Mouse (Mus musculus) layer of hippocampus, postnatal 10 days (tissue): ENCODE data around the gene Ckap4. TPM values are rescaled to one million over a fixed set of nuclear protein-coding genes. Genes with fewer than 3 reads are reported as not detected.
A peak's percentile ranks its signal among the peaks of the same experiment; 100 is the strongest.
"Not testable (repeated sequence)": the region's sequence is repeated elsewhere in the genome, so short reads cannot be mapped to it uniquely, and the experiment has no call there.

Experiments
- DNase-seq, 2 experiments: peaks; one replicate each; pipeline ENCODE4 v3.0.0; 2021; ENCODE audit warnings: low spot score in 2 of 2
- total RNA-seq, 2 experiments: library from RNA; stranded (reverse); gene quantifications; 2 replicates each; pipeline ENCODE4 v1.2.3; 2021

The Ckap4 gene
- total RNA-seq, 2 experiments from 2014 or later: 34.2 to 36.9 TPM

DNA sequence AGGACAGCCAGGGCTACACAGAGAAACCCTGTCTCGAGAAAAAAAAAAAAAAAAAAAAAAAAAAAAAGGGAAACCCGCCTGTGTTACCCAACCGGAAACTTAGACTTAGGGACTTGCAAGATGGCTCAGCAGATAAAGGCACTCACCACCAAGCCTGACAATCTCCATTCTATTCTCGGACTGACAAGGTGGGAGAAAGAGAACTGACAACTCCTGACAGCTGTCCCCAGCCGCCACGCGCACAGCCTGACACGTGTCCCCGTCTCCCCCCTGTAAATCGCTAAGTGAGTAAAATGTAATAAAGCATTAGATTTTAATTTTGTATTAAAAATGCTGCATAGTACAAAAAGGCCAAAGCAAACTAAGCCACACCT lies 16.0 kb upstream of the Ckap4 start:
- DNase-seq: no peak

DNA sequence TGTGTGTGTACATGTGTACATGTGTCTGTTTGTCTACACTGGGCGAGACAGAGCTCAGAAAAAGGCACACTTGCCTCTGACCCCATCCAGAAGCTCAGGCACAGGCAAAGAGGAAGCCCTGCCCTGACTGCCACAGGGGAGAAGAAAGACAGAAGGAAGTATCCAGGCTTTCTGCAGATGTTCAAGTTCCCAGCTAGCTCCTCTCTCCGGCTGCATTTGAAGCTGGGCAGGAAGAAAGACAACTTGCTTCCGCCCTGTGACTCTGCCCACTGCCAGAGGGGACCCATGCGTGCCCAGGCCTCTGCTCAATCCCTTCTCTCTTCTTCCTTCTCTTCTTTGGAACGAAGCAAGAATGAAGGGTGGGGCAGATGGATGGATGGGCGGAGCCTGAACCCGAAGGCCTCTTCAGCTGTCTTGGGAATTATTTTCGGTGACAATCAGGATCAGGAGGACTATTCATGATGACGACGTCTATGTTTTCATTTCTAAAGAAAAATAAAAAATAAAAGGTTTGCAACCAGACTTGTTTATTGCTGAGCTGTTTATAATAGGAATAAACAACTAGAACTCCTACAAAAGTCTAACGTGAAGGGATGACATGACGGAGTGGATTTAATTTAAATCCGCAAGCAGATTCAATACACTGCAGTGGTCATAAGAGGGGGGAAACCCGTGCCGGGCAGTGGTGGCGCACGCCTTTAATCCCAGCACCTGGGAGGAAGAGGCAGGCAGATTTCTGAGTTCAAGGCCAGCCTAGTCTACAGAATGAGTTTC lies 15.5 kb upstream of the Ckap4 start:
- DNase-seq: no peak

DNA sequence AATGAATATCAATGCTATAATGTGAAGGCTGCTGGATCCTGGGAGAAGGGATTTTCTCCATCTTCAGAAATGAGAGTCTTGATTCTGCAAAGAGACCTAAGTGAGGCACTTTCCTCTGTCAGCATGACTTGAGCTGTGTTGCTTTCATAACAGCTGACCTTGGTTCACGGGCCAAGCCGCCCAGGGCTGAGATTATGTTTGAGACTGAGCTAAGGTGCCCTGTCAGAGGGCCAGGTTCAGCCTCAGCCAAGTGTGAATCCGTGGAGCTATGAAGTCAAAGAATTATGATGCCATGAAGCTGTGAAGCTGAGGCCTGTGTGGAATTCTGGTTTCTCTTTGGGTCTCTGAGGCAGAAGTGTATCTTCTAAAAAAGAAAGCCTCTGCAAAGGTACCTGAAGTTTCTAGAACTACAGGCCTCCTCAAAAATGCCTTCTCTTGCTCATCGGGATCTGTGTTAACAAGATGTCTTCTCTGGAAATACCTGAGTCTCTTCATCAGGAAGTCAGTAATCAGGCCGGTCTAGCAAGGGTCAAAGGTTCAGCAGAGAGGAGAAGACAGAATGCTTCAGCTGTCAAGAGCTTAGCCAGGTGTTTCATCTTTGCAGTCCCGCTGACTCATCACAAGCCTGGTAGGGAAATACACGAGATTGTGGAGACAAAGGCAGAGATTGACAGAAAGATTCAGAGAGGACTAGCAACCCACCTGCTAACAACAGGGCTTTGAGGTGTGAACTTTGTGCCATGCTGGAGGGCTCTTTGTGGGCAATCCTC lies 11.2 kb upstream of the Ckap4 start:
- no peak for DNase-seq

DNA sequence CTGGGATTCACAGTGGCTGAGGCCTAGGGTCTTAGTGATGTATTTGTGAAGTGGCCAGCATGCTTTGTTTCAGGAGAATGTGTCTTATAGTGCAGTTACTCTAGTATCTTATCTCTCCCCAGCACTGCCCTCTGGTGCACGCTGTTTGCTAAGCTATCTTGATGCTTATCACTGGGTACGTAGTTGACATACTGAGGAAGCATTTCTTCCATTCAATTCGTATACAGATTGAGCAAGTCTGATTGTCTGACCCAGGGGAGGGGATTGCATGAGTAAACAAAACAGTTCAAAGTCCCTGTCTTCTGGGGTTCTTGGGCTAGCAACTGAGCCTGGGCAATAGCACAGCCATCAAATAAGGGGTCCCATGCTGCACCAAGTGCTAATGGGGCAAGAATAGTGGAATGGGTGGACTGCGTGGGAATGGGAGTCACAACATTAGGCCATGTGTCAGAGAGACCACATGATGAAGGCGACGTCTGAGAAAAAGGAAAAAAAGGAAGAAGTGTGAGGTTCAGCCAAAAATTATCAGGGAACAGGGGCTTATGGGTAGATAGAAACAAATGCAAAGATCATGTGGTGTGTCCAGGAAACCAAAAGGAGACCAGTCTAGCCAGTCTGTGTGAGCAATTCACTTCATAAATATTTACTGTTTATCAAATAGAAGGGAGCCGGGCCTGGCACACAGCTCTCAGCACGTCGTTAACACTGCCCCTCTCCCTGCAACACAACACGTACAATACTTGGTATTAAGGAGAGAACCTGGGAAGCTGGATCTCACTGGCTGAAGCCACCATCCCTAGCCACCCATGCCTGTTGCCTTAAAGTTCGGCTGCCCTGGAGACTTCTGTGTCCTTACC lies 9.2 kb upstream of the Ckap4 start:
- DNase-seq: no peak

DNA sequence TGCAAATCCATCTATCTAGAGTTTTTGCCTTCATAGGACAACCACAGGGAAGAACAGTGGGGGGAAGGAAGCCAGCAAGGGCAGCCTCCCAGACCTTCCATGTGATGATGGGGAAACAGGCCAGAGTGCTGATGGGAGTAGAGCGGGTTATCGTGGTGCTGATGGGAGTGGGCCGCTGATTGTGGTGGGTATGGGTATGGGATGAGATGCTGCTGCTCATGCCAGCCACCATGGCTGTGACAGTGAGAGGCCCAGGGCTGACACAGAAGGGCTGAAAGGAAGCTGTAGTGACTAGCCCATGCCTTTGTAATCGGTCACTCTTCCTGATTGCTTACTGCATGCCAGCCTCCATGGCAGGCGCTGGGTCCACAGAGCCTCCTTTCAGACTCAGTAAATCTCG lies 5.8 kb upstream of the Ckap4 start:
- DNase-seq: no peak

DNA sequence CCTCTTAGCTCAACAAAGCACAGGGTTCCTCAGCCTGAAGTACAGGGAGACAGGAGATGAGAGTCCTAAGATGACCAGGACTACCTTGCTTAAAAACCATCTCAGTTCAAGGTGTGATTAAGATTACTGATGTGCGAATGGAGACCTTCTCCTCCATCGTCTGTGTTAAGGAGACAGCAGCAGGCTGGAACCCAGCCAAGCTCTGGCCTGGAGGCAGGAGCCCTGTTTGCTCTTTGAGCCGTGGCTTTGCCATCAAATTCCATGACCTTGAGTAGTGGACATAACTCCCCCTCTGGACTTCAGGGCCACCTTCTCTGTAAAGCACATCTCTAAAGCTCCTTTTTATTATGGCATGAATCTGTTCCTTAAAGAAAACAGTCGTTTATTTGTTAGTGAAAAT lies 2.0 kb upstream of the Ckap4 start:
- no peak for DNase-seq

DNA sequence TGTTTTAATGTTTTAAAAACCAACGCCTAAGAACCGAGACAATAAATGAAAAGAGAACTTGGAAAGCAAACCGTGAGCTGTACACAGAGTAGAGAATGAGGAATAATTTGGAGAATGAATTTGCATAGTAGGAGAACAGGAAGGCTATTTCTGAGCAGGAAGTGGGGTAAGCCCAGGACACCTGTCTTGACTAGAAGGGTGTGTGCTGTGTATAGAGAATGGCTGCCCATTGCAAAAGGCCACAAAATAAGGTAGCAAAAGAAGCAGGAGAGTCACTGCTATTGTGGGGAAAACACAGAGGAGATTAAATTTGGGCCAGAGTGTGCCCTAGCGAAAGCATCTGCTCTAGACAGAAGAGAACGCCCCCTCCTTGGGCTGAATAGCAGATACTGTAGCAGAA lies 1.6 kb upstream of the Ckap4 start:
- no peak for DNase-seq

DNA sequence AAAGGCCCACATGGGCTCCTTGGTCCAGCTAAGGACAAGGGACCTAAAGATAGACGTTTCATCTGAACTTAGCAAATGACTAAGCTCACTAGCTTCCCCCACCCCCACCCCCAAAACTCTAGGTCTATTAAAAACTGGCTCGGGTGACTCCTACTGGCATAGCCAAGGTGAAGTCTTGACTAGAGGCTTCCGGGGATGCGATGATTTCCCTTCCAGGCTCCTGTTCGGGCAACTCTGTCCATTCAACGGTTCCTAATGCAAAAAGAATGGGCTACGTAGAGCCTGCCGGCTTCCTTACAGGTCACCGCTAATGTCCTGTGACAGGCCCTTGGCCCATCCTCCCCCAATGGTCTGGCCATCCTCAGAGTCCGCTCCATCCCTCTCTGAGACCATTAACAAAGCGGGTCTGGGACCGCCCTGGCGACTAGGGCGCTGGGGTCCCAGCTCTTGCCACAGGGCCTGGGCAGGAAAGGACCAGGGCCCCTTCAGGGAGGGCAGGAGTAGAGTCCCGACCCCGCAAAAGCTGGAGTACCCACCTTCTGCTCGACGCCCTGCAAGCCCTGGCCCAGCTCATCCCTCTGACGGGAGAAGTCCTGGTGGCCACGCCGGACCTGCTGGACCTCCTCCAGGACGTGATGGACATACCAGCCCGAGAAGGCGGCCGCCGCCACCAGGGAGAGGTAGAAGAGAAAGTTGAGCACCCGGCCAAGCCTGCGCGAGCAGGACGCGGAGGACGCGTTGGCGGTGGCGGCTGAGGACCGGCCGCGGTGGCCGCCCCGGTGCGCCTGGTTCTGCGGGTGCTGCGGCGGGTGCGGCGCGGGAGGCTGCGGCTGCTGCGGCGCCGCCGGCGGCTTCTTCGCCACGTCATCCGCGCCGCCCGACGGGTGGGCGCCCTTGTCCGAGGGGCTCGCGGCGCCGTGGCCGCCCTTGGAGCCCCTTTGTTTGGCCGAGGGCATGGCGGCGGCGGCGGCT lies 665 bp downstream of the Ckap4 start:
- peak; percentile 48 to 59 for DNase-seq

DNA sequence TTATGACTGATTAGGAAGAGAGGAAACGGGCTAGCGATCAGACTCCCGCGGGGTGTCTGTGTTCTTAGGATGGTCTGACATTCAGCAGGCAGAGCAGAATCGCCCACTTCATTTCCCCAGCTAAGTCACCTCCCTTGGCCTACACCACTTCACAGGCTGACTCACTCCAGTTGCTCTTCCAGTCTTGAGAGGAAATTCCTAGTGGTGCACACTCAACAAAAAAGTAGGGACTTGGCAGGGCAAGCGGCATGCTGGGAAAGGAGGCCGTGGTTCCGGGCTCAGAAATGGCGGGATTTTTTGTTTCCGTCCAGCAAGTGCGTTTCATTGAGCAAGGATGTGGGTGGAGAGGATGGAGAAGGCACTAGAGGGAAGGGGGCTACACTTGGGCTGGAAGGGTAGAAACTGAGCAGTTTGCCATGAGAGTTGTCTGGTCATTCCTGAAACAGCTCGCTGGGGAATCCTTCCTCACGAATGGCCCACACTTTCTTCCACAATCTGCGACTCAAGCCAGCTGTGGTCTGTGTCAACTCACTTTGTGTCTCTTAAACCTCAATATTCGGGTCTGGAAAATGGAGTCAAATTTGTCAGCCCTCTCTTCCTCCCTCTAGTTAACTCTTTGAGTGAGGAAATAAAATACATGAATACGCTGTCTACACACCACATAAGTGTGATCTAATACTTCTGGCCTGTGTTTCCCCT lies 1.5 kb downstream of the Ckap4 start:
- DNase-seq: no peak

DNA sequence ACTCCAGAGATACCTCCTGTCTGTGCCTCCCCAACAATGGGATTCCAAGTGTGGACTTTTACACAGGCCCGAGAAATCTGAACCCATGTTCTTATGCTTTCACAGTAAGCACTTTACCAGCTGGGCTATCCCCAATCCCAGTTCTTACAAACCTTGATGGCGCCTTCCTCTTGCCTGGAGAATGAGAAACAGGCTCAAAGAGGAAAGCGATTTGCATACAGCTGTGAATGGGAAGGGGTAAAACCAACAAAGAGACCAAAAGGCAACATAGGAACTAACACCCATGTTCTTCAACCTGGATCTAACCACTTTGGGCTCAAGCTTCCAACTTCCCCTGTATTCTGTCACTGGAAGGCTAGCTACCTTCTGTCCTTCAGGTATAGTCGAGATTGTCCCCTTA lies 2.3 kb downstream of the Ckap4 start:
- no peak for DNase-seq

DNA sequence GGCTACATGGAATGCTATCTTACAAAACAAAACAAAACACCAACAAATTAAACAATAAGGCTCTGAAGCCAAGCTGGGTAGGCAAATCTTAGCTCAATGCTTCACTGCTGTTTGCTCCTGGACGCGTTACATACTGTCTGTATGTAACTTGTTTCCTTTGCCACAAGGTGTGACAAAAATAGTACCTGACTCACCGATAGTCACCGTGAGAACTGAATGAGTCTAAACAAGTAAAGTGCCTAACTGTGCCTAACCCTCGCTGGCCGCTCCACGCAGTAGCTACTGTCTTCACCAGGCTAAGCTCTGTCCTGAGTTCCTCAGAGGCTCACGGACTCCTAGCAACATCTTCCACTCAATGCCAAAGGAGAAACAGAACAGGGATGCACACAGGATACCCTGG lies 3.5 kb downstream of the Ckap4 start:
- DNase-seq: no peak

DNA sequence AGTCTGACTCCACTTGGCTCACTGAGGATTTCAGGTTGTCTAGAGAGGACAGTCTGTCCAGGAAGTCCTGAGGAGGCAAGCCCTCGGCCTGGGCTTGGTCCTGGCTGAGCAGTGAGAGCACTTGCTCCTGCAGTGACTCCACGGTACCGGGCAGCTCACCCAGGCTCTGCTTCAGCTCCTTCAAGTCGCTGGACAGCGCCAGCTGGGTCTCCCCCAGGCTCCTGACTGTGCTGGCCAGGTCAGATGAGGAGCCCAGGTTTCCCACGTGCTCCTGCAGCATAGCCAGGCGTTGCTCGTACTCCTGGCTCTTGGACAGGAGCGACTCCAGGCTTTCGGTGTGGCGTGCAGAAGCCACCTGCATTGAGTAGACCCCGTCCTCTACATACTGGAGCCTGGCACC lies 6.2 kb downstream of the Ckap4 start:
- DNase-seq: no peak

DNA sequence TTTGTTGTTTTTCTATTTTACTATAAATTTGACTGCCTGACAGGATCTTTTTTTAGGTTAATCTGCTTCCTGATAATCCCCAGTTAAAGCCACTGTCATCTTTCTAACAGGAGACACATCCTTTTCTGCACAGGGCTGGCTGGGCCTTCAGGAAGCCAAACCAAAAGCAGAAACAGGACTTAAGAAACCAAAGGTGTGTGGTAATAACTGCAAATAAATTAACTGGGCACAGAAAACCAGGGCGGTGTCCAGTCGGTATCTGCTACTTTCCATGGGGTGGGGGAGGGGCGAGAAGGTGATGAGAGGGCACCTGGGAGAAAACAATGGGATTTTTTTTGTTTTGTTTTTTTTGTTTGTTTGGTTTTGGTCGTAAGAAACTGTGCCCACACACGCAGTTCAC lies 6.8 kb downstream of the Ckap4 start:
- DNase-seq: no peak

DNA sequence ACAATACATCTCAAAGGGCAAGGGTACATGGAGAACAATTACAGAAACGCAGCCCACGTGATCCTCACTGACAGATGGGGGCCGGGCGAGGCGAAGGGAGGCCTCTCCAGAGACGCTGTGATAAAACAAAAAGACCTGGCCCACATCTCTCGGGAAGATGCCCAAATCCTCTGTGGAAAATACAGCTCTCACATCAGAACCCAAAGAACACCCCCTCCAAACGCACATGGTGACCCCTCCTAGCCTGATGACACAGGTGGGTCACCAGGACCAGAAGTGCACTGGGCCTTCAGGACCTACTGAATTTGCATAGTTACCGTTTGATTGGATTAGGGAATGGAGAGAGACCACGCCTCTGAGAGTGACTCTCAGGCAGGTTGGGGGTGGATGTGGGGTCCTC lies 7.4 kb downstream of the Ckap4 start:
- DNase-seq: no peak

DNA sequence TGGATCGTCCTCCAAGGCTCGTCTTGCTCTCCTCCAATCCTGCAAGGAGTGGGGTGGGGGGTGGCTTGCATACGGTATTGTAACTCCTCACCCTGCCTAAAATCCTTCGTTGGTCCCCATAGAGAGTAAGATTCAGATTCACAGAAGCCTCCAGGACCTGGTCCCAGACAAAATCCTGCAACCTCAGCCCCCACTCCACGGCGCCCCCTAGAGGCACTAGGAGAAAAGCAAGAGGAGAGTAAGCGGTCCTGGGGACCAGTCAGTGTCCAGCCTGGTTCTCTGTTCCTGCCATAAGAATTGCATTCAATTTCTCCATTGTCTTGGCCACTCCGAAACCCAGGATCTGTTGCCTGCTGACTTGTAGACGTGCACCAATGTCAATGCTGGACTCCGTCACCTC lies 10.2 kb downstream of the Ckap4 start:
- no peak for DNase-seq

DNA sequence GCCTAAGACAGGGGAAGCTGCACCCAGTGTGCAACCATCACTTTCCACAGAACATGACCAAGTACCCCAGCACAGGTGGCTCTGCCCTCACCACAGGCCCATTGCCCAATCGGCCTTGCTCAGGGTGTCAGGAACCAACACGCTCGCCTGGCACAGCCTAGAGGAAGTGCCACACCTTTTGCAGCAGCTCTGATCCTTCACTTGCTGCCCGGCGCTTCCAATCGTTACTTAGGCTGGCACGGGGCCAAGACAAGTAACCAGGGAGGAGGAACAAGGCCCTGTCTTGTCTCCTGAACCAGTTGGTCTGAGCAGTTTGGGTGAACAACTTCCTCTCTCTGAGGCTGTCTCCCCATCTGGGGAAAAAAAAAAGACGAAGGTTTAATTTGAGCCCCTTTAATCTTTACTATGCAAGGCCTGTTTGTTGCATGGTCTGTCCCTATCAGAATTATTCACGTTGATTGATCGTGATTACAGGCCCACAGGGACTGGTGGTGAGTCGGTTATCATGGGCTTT lies 17.4 kb downstream of the Ckap4 start:
- DNase-seq: peak; percentile 30 to 49

DNA sequence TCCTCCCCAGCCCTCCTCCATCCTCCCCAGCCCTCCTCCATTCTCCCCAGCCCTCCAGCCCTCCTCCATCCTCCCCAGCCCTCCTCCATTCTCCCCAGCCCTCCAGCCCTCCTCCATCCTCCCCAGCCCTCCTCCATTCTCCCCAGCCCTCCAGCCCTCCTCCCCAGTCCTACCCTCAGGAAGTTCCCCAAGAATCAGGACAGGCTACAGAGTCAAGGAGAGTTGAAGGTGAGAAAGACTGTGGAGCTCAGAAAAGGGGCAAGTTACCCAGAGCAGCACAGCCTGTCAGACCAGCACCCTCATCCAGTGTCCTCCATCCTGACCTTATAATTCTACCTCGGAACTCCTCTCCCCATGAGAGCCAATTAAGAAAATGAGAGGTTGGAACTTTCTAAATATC lies 17.9 kb downstream of the Ckap4 start:
- not testable (repeated sequence) for DNase-seq

DNA sequence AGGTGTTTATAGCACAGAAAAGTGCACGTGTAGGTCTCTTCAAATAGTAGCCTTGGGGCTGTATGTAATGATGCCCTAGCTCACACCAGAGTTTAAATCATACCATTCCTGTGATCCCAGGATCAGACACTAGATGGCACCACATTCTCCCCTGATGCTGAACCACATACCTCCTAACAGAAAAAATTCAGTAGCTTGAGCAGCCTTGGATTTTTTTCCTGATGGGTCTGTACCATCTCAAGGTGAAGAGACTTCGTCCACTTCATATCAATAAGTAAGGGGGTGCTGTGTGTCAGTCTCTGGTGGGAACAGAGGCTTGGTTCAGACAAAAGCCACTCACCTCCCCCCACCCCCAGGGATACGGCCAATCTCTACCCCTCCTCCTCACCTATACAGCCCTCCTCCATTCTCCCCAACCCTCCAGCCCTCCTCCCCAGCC lies 18.3 kb downstream of the Ckap4 start:
- DNase-seq: peak; percentile 83 to 87

DNA sequence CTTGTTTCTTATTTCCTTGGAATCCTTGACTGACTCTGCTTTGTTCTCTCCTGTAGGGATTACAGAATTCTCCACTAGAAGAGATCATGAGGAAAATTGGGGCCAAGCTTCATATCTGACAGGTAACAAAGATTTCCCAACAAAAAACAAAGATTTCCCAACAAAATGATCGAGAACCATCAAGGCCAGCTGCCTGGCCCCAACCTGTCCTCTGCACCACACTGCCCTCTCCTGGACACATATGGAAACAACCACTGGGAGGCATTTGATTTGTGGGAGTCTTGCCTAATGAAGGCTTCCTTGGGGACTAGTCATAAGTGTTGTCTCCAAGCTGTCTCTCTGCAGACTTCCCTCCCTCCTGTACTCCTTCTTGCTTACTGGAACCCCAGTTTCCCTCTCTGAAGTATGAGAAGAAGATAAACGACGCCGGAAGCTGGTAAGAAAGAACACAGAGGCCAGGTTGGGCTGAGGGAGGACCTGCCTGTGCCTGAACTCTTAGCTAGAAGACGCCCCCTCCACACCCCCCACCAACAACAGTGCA lies 19.8 kb downstream of the Ckap4 start:
- DNase-seq: peak; percentile 72 to 75

DNA sequence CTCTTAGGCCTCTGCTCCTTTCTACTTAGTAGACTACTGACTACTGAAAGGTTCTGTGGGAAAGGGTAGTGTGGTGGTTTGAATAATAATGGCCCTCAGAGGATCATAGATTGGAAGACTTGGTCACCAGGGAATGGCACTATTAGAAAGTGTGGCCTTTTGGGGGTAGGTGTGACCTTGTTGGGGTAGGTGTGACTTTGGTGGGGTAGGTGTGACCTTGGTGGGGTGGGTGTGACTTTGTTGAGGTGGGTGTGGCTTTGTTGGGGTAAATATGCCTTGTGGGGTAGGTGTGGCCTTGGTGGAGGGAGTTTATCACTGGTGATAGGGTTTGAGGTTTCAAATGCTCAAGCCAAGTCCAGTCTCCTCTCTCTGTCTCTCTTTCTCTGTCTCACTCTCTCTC lies 21.1 kb downstream of the Ckap4 start:
- no peak for DNase-seq
